Mouse (Mus musculus) hindbrain, embryonic 11.5 days (tissue): ENCODE data around the gene Sarm1. TPM values are rescaled to one million over a fixed set of nuclear protein-coding genes. Genes with fewer than 3 reads are reported as not detected.

Experiments
- ATAC-seq: fragments of 200-750 bp; cut with Nextera tagmentation; 2 replicates; pipeline ENCODE4 v1.8.0; 2017; ENCODE audit warnings: mild to moderate bottlenecking, moderate TSS enrichment, moderate library complexity; ENCODE audit not compliant: low FRiP score
- DNase-seq: peaks from one replicate; pipeline ENCODE4 v3.0.0-alpha.2; 2015; ENCODE audit warnings: low spot score
- H3K27ac ChIP-seq: fragments of 300-500 bp; sonication (generic); 2 replicates; pipeline ENCODE4 v1.5.1; 2014; ENCODE audit warnings: mild to moderate bottlenecking, low read depth, low read length
- H3K27me3 ChIP-seq: fragments of 300-500 bp; sonication (generic); 2 replicates; pipeline ENCODE4 v1.6.1; 2014; ENCODE audit warnings: mild to moderate bottlenecking, low read length, moderate library complexity, mixed read lengths; ENCODE audit not compliant: control insufficient read depth, insufficient read depth
- H3K36me3 ChIP-seq: fragments of 300-500 bp; sonication (generic); 2 replicates; pipeline ENCODE4 v1.6.1; 2014; ENCODE audit warnings: mild to moderate bottlenecking, low read length, moderate library complexity, mixed read lengths; ENCODE audit not compliant: control insufficient read depth, insufficient read depth
- H3K4me1 ChIP-seq: fragments of 300-500 bp; sonication (generic); replicated peaks from 2 replicates; pipeline ENCODE4 v1.6.1; 2014; ENCODE audit warnings: low read length, mixed read lengths; ENCODE audit not compliant: control insufficient read depth, insufficient read depth
- H3K4me2 ChIP-seq: fragments of 300-500 bp; sonication (generic); replicated peaks from 2 replicates; pipeline ENCODE4 v1.6.1; 2014; ENCODE audit warnings: mild to moderate bottlenecking, low read depth, low read length
- H3K4me3 ChIP-seq: fragments of 300-500 bp; sonication (generic); 2 replicates; pipeline ENCODE4 v1.5.1; 2014; ENCODE audit warnings: low read depth, low read length
- H3K9ac ChIP-seq: fragments of 300-500 bp; sonication (generic); 2 replicates; pipeline ENCODE4 v1.6.1; 2014; ENCODE audit warnings: low read depth, low read length
- H3K9me3 ChIP-seq: fragments of 300-500 bp; sonication (generic); 2 replicates; pipeline ENCODE4 v1.6.1; 2016; ENCODE audit warnings: low read length; ENCODE audit not compliant: control insufficient read depth
- WGBS: fragments of 180-500 bp; shearing (Covaris S2); extraction: QIAGEN DNeasy Blood & Tissue Kit; methylation state at CpG from one replicate; pipeline ENCODE4 v1.1.7; 2014; 5-methylcytosine and 5-hydroxymethylcytosine counted together
- polyA plus RNA-seq: library from polyadenylated mRNA; unstranded; fragments of >200 nt; fragmentation: Nextera tagmentation; extraction: Ambion mirVana; gene quantifications from 2 replicates; pipeline ENCODE4 v1.2.1, GENCODE M21; 2014

Gene Sarm1
- polyA plus RNA-seq, 1 experiment from 2014 or later, result 16.3 TPM

- DNase-seq (no peak), ATAC-seq (no peak)
- Histone ChIP-seq H3K27ac (no peak overlapping the region), H3K4me3 (no peak overlapping the region), H3K9me3 (no peaks in the 10 kb centered on the region), H3K4me1 (no peaks in the 10 kb centered on the region; the same call in 1 of the 2 replicates), H3K9ac (no peak overlapping the region), H3K36me3 (no peaks in the 10 kb centered on the region), H3K27me3 (no peaks in the 10 kb centered on the region), H3K4me2 (no peak overlapping the region)
- 92% methylated on average over 10 of the region's 10 CpGs for WGBS
Observed at GRCm38 (mm10) chr11:78471326-78472103, 26.0 kb downstream of the Sarm1 start.

GRCm38 (mm10) chr11:78467932-78468331 lies 29.6 kb downstream of the Sarm1 start:
- no peak overlapping the region for H3K27ac ChIP-seq
- H3K4me1 ChIP-seq, result no peaks in the 10 kb centered on the region; the same call in 1 of the 2 replicates
- no peaks in the 10 kb centered on the region for H3K9me3 ChIP-seq
- ATAC-seq (no peak), DNase-seq (no peak)
- no peak overlapping the region for H3K9ac ChIP-seq
- no peak overlapping the region for H3K4me2 ChIP-seq
- no peak overlapping the region for H3K4me3 ChIP-seq
- no peaks in the 10 kb centered on the region for H3K27me3 ChIP-seq
- H3K36me3 ChIP-seq, result no peaks in the 10 kb centered on the region
- WGBS, result 61% methylated on average over 3 of the region's 3 CpGs

- 90% methylated on average over 7 of the region's 7 CpGs for WGBS
- H3K27ac ChIP-seq, result no peak overlapping the region
- no peaks in the 10 kb centered on the region for H3K9me3 ChIP-seq
- H3K27me3 ChIP-seq, result no peaks in the 10 kb centered on the region
- H3K4me1 ChIP-seq, result no peaks in the 10 kb centered on the region; the same call in 1 of the 2 replicates
- H3K9ac ChIP-seq, result no peak overlapping the region
- ATAC-seq (no peak), DNase-seq (no peak)
- H3K4me3 ChIP-seq, result no peak overlapping the region
- no peaks in the 10 kb centered on the region for H3K36me3 ChIP-seq
- H3K4me2 ChIP-seq, result no peak overlapping the region
Observed at GRCm38 (mm10) chr11:78467515-78467914, 30.0 kb downstream of the Sarm1 start.

- H3K27me3 ChIP-seq, result no peaks in the 10 kb centered on the region
- no peaks in the 10 kb centered on the region for H3K9me3 ChIP-seq
- WGBS, result 62% methylated on average over 23 of the region's 23 CpGs
- no peak for DNase-seq
- H3K4me2 ChIP-seq, result peak overlapping the region; percentile 90
- peak overlapping the region; percentile 86 for H3K9ac ChIP-seq
- ATAC-seq, result peak; percentile 22; the same call in 1 of the 2 replicates
- H3K36me3 ChIP-seq, result no peaks in the 10 kb centered on the region
- peak overlapping the region; percentile 79 for H3K4me3 ChIP-seq
- H3K4me1 ChIP-seq, result no peaks in the 10 kb centered on the region; the same call in 1 of the 2 replicates
- no peak overlapping the region for H3K27ac ChIP-seq
Observed at GRCm38 (mm10) chr11:78466242-78466912, 31.2 kb downstream of the Sarm1 start.

- H3K4me2 ChIP-seq, result peak within 1 kb of the TSS; percentile 90
- peak within 1 kb of the TSS; percentile 82 for H3K27ac ChIP-seq
- H3K9me3 ChIP-seq, result no peaks in the 10 kb centered on the region
- no peaks in the 10 kb centered on the region for H3K27me3 ChIP-seq
- peak; percentile 90 for ATAC-seq
- under 1% methylated on average over 41 of the region's 41 CpGs for WGBS
- peak within 1 kb of the TSS; percentile 86 for H3K9ac ChIP-seq
- peak; percentile 89 for DNase-seq
- H3K4me3 ChIP-seq, result peak within 1 kb of the TSS; percentile 79
- no peaks in the 10 kb centered on the region for H3K36me3 ChIP-seq
- H3K4me1 ChIP-seq, result no peaks in the 10 kb centered on the region; the same call in 1 of the 2 replicates
Observed at GRCm38 (mm10) chr11:78465568-78466180, 31.9 kb downstream of the Sarm1 start, which contains the start of gene Slc46a1. Gene Slc46a1 (plus strand): TSS chr11:78465697.

- peak overlapping the region; percentile 90 for H3K4me2 ChIP-seq
- peak overlapping the region; percentile 79 for H3K4me3 ChIP-seq
- H3K27me3 ChIP-seq, result no peaks in the 10 kb centered on the region
- H3K36me3 ChIP-seq, result no peaks in the 10 kb centered on the region
- ATAC-seq (peak; percentile 33; the same call in 1 of the 2 replicates), DNase-seq (peak; percentile 31)
- H3K27ac ChIP-seq, result 0 out of 2 replicates have a peak overlapping the region, but pooled peaks have one; percentile 82
- H3K4me1 ChIP-seq, result no peaks in the 10 kb centered on the region; the same call in 1 of the 2 replicates
- 37% methylated on average over 9 of the region's 9 CpGs for WGBS
- peak overlapping the region; percentile 86; the same call in 1 of the 2 replicates for H3K9ac ChIP-seq
- H3K9me3 ChIP-seq, result no peaks in the 10 kb centered on the region
Observed at GRCm38 (mm10) chr11:78465116-78465515, 32.4 kb downstream of the Sarm1 start.

GRCm38 (mm10) chr11:78463286-78464036 lies 34.1 kb downstream of the Sarm1 start:
- Histone ChIP-seq H3K4me2 (no peak overlapping the region), H3K4me1 (no peaks in the 10 kb centered on the region; the same call in 1 of the 2 replicates), H3K36me3 (no peaks in the 10 kb centered on the region), H3K27ac (no peak overlapping the region), H3K4me3 (no peak overlapping the region), H3K27me3 (no peaks in the 10 kb centered on the region), H3K9ac (no peak overlapping the region), H3K9me3 (no peaks in the 10 kb centered on the region)
- 69% methylated on average over 13 of the region's 13 CpGs for WGBS
- ATAC-seq, result no peak
- DNase-seq, result no peak

GRCm38 (mm10) chr11:78462669-78463068 lies 34.9 kb downstream of the Sarm1 start:
- H3K4me3 ChIP-seq, result no peak overlapping the region
- no peaks in the 10 kb centered on the region; the same call in 1 of the 2 replicates for H3K4me1 ChIP-seq
- H3K27me3 ChIP-seq, result no peaks in the 10 kb centered on the region
- no peaks in the 10 kb centered on the region for H3K36me3 ChIP-seq
- no peaks in the 10 kb centered on the region for H3K9me3 ChIP-seq
- H3K27ac ChIP-seq, result no peak overlapping the region
- DNase-seq, result no peak
- ATAC-seq, result no peak
- no peak overlapping the region for H3K4me2 ChIP-seq
- H3K9ac ChIP-seq, result no peak overlapping the region
- 90% methylated on average over 5 of the region's 5 CpGs for WGBS
